Mouse (Mus musculus): ENCODE measurements at regions not wholly inside any gene's neighbourhood (a gene's known extent, or its start where the extent isn't known, plus 50 kb on each side); places are given as distances from the start of the nearest gene placed in this dataset.

DNA sequence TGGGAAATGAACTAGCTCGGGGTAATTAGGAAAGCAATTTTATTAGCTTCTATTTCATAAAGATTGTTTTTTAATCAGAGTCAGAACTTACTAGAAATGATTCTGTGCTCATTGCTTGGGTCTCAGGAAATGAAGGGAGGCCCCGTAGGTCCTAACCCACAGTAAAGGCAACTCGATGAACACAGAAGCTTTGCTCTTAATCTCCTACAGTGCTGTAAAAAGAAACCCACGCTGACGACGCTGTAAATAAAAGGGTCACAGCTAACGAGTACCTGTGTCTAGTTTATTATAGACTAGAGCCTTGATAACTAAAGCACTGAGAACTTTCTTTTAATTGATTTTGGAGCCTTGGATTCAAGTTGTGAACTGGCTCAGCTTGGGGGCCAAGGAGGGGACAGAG, 618.7 kb downstream of the Bcl11a start:
- DNase-seq (ENCODE audit: extremely low spot score in 1 of 2, low spot score in 2 of 2) = no peak
- intact Hi-C loops (cut with DNase I) = no loop called here

DNA sequence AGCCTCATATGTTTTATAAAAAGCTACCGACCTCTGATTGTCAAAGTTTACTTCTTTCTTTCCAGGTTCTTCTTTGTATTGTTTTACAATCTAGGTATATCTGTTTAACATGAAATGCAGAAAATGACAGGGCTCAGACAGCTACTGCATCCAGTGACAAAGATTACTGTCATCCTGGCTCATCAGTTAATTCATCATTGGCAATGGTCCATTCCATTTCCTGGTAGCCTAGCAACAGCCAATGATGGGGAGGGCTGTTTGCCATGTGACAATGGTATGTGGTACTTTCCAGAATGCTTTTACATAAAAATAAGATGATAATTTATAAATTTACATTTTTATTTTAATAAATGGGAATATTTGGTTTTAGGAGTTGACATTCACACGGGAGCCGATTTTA, 630.9 kb downstream of the Bcl11a start:
- intact Hi-C loops (cut with DNase I) = no loop called here
- DNase-seq (ENCODE audit: extremely low spot score in 1 of 2, low spot score in 2 of 2) = no peak

DNA sequence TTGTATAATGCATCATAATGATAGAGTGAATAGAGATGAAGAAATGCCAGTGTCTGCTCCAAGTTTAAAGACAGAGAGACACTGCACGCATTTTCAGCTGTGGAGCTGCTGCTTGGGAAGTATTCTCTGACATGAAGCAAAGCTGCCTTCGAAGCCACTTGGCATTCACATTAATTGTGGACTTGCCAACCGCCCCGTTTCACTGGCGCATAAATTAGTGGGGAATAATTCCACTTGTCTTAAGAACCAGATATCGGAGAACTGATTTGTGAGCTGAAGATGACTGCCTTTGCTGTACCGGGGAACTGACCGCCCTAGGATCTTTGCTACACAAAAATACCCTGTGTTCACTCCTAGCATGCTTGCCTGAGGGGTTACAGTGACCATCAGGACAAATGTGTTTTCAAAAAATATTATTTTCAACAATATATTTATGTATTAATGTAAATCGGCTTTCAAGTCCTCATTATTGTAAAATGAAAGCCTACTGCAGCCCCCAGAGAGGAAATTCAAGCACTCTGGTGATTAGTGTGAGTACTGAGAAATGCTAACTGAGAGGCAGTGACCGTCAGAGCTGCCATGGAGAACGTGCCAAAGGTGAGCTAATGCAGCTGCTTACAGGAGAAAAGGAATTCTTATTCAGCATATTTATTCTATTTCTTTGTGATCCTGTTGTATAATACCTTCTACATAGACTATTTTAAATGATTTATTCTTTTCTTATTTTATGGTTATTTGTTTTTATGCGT, 638.9 kb downstream of the Bcl11a start:
- intact Hi-C loops (cut with DNase I) = loop anchor here (10.0 kb wide), 1 partner anchor 632 kb away; no protein-coding TSS in a partner anchor
- peak; percentile 22 to 34 for DNase-seq (ENCODE audit: extremely low spot score in 1 of 2, low spot score in 2 of 2)

DNA sequence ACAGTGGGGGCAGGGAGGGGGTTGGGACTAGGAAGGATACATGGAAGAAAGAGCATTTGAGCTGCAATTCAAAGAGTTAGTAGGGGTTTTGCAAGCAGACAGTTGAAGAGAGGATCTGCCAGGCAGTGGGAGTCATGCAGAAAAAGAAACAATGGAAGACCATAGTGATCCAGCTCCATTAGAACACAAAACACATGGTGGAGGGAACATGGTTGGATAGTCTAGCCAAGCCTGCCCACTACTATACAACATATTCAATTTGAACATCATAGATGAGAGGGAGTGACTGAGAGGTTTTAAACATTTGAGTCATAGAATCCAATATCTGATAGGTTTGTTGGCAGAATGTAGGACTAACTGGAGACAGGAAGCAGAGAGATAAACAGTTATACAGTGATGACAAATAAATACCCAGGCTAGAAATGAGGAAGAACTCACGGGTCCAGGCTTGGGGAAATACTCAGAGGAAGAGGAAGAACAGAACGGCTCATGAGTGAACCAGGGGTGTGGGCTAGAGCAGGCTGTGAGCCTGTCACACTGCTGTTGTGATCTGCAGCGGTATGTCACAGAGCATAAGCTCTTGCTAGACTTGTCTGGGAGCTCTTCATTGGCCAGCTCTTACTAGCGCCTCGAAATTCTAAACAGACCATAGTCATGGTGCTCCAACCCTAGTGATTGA, 646.5 kb downstream of the Bcl11a start:
- intact Hi-C loops (cut with DNase I) = no loop called here
- no peak for DNase-seq (ENCODE audit: extremely low spot score in 1 of 2, low spot score in 2 of 2)

DNA sequence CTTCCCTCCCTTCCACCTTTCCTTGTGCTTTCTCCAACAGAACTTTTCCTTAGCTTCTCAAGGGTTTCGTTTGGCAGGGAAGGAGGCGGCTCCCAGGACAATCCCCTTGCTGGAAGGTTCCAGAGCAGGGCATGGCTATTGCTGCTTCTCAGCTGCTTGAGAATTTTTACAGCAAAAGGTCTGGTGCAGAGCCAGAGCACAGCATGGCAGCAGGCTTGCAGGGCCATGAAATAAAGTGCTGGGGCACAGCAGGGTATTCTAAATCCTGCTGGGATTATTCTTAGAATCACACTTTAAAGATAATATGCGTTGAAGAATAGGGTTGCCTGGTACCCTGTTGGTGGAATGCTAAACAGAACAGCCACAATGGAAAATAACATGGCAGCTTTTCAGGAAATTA, 648.5 kb downstream of the Bcl11a start:
- intact Hi-C loops (cut with DNase I) = no loop called here
- no peak for DNase-seq (ENCODE audit: extremely low spot score in 1 of 2, low spot score in 2 of 2)

DNA sequence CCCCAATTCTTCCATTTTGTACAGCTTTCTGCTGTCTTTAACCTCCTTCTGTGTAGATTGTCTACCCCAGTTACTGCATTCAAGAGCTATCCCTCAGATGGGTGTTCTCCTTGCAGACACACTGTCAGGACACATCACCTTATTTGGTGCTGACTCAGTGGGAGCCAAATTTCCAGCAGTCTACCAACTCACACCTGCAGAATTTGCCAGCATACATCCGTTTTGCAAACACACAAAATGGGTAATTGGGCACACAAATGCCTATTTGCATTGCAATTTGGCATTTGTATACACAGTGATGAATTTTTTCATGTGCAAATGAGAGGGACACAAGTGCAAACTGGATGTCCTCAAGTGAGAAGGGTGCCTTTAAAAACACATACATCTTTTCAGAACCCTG, 649.5 kb downstream of the Bcl11a start:
- DNase-seq (ENCODE audit: extremely low spot score in 1 of 2, low spot score in 2 of 2) = no peak
- intact Hi-C loops (cut with DNase I) = no loop called here

DNA sequence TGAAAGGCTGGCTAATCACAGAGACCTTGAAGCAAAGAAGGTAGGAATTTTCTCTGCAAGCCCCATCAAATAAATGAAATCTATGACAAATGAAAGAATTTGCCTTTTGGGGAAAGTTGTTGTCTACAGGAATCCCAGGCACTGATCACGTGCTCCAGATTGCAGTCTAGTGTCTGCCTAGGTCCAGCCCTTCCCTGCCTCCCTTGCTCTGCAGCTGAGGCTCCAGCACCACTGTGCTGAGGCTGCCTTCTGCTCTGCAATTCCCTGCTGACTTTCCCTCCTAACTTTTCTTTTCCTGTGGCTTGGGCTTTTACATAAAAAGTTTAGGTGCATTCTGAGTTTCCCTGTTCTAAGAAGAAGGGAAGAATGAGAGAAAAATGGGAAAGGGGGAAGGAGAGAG, 653.6 kb downstream of the Bcl11a start:
- intact Hi-C loops (cut with DNase I) = no loop called here
- DNase-seq (ENCODE audit: extremely low spot score in 1 of 2, low spot score in 2 of 2) = no peak

DNA sequence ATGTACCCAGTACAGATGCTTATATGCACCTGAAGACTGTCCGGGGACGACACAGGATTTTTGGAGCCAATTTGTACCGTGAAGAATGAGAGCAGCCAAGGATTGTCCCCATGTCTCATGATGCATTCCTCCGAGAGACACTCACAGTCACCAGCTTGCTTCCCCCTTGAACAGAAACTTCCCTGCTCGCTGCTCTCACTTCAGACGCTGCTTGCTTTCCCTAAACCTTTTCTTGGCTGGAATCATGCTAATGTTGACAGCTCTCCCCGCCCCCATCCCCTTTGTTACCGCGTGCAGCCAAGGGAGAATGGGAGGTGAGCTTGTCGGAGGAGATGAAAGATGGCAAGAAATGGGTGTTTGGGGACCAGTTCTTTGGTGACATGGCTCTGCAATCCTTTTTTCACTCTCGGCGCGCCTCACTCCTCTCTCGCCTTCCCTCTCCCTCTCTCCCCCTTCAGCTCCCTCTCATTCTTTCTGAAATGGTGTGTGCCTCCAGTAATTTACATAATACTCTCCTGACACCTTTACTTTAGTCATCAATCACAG, 661.9 kb downstream of the Bcl11a start:
- intact Hi-C loops (cut with DNase I) = no loop called here
- DNase-seq (ENCODE audit: extremely low spot score in 1 of 2, low spot score in 2 of 2) = no peak

DNA sequence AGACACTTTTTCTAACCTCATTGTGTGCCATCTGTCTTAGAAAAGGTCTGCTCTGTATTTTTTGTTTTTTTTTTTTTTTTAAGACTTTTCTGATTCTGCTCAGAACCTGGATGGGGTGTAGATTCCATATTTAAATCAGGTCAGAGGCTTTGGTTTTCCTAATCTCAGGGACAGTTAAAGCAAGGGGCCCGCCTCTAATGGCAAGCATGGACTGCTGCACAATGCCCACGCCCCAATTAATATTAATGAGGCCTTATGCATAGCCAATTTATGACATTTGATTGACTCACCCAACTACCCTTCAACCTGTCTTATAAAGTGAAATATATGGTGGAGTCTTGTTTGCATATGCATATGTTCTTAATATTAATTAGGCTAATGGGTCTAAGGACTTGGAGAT, 662.6 kb downstream of the Bcl11a start:
- intact Hi-C loops (cut with DNase I) = no loop called here
- DNase-seq (ENCODE audit: extremely low spot score in 1 of 2, low spot score in 2 of 2) = no peak

DNA sequence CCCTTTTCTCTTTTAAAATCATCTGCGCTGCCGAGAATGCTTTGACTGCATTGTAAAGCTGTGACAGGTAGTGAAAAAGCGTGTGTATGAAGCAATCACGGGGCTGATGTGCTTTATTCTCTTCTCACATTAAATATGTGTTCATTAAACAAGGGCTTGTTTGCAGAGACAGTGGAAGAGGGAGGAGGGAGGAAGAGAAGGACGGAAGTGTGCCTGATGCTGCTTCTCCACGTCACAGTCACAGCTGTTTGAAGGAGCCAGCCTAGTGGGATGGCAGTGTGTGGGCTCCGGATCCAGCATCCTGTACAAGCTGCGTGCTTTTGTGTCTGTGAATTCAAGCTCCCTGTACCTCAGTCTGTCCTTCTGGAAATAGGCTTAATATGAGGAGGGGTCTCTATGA, 664.7 kb downstream of the Bcl11a start:
- DNase-seq (ENCODE audit: extremely low spot score in 1 of 2, low spot score in 2 of 2) = peak; percentile 7 to 28

DNA sequence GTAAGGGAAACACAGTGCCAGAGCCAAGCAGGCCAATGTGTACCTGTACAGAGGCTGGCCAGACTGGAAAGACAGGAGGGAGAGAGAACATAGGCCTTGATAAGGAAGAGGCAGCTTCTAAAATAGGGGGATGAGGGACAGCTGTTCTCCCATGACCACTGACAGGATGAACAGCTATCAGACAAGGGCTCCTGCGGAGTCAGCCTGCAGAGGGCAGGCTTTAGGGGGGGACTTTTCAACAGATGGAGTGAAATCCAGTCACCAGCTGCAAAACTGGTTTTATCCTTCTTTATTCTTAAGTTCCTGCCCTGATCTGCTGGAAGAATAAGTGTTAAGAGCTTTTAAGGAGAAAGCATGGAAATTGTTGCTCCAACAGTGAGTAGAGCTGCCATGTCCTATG, 665.6 kb downstream of the Bcl11a start:
- DNase-seq (ENCODE audit: extremely low spot score in 1 of 2, low spot score in 2 of 2) = no peak
- intact Hi-C loops (cut with DNase I) = no loop called here

More for the DNA sequence above, 664.7 kb downstream of the Bcl11a start:
- intact Hi-C loops (cut with DNase I) = no loop called here

DNA sequence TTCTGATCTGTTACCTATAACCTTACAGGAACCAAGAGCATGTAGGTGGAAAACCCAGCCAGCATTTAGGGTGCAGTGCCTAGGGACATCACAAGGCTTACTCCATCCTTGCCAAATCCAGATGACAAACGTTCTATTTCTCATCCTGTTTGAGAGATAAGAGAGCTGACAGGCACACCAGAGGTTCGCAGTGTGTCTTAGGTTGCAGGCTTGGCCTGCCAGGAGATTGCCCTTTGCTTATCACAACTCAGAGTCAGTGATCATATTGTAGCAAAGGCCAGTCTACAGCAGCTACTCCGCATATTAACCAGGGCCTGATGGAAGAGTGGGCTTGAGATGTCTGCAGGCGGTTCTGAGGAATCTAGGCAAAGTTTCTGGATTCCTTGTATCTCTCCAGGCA, 668.0 kb downstream of the Bcl11a start:
- no peak for DNase-seq (ENCODE audit: extremely low spot score in 1 of 2, low spot score in 2 of 2)
- intact Hi-C loops (cut with DNase I) = no loop called here

DNA sequence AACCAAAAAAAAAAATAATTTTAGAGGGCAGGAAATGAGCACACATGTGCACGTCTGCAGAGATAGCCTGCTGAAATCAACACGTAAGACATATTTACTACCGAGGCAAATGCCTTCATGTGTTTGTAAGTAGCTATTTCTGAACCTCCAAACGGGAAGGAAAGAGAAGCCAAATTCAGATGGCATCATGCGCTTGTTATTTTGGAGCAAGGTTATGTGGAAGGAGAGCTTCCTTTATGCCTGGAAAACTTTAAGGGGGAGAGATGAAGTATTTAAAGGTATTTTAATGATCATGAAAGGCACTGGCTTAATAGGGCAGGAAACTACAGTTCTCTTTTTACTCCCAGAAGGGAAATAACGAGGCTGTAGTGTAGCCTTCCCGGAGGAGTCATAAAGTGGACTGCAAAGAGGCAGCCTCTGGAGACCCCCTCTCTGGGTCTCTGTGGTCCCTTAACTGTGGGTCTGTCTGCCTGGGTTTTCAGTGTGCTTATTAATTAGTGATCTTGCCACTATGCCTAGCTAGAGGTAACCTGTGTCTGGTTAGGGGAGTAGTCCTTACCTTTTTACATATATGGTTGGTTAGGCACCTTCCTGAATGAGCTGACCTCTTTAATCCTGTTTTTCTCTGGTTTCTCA, 672.4 kb downstream of the Bcl11a start:
- intact Hi-C loops (cut with DNase I) = no loop called here
- DNase-seq (ENCODE audit: extremely low spot score in 1 of 2, low spot score in 2 of 2) = no peak

DNA sequence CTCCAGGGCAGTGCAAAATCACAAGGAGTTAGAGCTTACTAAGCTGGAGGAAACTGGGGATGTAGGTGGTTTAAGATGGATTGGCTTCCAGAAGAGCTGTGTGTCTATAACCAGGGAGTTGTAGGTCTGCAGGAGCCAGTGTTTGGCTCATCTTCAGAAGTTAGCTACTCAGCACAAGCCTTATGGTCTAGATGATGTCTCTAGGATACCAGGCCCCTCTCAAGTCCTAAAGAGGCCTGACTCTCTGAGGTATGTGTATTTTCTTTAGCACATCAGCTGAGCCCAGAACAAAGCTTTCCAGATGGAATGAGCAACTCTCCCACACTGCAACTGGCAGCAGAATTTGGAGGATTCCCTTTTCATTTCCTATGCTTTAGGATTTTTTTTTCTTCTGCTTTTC, 680.3 kb downstream of the Bcl11a start:
- intact Hi-C loops (cut with DNase I) = no loop called here
- DNase-seq (ENCODE audit: extremely low spot score in 1 of 2, low spot score in 2 of 2) = peak in 1 of 2 experiments; percentile 20

DNA sequence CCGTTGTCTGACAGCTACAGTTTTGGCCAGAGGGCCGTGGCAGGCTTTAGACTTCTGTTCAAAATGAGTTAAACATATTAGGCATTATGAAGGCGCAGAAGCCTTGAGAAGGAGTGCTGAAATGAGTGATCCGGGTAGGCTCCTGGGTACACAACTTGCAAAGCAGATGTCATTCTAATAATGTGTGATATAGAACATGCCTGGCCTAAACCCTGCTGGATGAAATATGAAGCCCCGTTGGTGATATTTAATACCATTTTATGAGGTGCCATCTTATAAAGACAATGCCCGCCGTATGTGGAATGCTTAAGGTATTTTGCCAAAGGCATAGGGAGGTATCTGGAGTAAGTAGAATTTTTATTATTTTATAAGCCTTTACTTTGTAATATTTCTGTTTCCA, 705.6 kb downstream of the Bcl11a start:
- intact Hi-C loops (cut with DNase I) = no loop called here
- DNase-seq (ENCODE audit: extremely low spot score in 1 of 2, low spot score in 2 of 2) = no peak

DNA sequence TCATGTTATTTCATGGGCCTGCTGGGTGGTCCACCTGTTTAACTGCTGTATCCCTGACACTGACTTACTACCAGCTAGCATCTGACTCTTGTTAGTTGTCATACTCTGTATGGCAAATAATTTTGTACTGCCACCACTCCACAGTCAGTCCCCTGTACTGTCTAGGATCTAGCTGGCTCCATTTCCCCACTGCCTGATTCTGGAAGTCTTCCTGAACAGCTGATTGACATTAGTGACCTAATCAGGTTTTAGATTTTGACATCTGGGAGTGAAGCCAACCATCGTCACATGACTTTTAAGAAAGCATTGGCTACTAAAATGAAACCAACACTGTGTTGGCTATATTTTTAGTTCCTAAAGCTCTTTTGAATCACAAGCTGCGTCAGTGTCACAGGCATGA, 711.3 kb downstream of the Bcl11a start:
- intact Hi-C loops (cut with DNase I) = no loop called here
- DNase-seq (ENCODE audit: extremely low spot score in 1 of 2, low spot score in 2 of 2) = no peak

DNA sequence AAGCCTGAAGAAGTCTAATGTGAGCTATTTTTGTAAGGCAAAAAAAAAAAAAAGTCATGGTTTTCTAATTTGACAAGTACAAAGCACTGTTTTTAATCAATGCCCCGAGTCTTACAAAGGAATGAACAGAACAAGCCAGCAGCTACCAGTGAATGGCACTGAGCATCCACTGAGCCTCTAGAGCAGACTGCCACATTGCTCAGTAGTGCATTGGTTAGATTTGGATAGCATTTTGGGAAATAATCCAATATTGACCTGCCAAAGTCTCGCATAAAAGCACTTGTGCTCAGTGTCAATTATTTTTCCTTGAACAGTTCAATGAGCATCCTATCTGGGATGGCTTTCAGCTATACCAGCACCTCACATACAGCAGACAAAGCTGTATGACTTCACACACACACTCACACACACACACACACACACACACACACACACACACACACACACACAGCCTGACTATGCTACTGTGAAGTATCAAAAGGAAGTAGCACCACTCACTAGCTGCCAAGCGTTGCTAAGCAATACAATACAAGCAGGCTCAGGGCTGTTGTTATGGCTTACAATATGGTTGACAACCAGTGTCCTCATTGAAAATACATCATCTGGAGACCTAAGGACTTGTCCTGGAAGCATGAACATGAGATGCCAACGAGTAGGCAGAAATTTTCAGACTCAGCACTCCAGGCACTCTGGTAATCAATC, 717.8 kb downstream of the Bcl11a start:
- DNase-seq (ENCODE audit: extremely low spot score in 1 of 2, low spot score in 2 of 2) = peak in 1 of 2 experiments; percentile 7
- intact Hi-C loops (cut with DNase I) = no loop called here

DNA sequence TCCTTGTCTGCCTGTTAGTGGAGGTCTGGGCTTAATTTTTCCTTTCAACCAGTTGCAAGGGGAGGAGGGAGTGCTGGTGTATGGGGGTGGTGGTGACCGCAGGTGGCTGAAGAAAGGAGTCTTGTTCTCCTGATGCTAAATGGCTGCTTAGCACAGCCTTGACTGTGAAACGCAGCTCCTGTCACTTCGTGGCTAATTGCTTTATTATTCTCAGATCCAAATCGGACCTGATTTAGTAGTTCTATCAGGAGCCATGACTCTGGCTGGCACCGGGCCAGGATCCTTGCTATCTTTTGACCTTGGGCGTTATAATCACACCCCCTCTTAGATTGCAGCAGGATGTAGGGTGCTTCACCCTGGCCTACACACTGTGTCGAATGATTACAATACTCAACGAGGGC, 726.8 kb downstream of the Bcl11a start:
- intact Hi-C loops (cut with DNase I) = no loop called here
- DNase-seq (ENCODE audit: extremely low spot score in 1 of 2, low spot score in 2 of 2) = peak; percentile 6 to 37

All from left cerebral cortex, postnatal 10 days (tissue).